Mouse (Mus musculus) frontal cortex, adult (tissue): ENCODE results near the gene Slc7a11.
A peak's percentile ranks its signal among the peaks of the same experiment; 100 is the strongest.

Source experiments
- ATAC-seq: cut with Nextera tagmentation; 2 replicates; pipeline ENCODE4 v1.9.2; 2017; ENCODE audit warnings: mild to moderate bottlenecking, moderate library complexity, mixed read lengths; ENCODE audit not compliant: low TSS enrichment

The Slc7a11 gene

DNA sequence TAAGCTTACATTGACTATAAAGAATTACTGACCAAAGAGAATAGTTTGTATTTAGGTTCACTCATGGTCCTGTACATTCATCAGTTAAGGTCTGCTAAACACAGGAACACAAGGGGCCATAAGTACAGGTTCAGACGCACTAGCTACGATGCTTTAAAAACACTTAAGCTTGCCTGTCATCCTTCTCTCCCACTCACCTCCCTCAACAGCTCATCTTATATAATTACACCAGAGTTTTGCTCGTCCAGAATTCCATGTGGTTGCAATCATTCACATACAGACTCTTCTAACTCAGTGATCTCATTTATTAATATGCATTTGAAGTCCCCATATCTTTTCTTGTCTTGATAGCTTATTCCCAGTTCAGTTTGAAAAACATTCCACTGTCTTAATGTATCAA lies 458.6 kb downstream of the Slc7a11 start:
- ATAC-seq: 0 out of 2 replicates have a peak, but pooled peaks have one; percentile 55

GRCm38 (mm10) chr3:49983429-49984268 lies 459.8 kb downstream of the Slc7a11 start:
- no peak for ATAC-seq

- no peak for ATAC-seq
Measured at GRCm38 (mm10) chr3:49973994-49974393, 469.4 kb downstream of the Slc7a11 start.

DNA sequence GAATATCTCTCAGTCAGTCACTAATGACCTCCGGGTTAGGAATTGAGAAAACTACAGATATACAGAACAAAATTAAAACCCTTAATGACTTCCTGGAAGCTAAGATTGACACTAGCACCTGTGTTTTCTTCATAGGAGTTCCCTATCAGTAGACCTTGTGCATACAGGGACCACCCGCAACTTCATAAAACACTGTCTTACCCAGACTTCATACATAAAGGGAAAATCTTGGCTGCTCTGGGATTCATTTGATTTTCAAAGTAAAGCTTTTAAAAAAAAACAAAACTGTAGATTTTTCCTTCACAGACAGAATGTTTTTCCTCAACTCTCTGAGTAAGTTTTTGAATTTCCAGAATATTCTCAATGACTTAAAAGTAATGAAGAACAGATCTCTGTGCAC lies 477.8 kb downstream of the Slc7a11 start:
- ATAC-seq: no peak

GRCm38 (mm10) chr3:49960581-49960980 lies 482.8 kb downstream of the Slc7a11 start:
- no peak for ATAC-seq

DNA sequence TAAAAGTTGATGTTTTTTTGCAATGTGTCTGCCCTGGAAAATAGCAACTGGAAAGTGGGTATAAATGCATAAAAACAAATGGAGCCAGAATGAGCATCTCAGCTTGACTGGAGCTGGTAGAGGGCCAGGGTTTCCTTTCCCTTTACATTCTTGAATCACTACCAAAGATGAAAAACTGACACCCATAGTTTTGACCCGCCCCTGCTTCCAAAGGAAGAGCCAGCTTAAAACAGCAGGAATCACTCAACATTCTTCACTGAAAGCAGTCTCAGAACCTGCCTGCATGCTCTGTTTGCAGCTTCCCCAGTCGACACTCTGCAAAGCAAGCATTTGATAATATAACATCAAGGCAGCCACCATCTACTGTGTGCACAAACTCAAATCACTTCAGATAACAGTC lies 496.6 kb downstream of the Slc7a11 start:
- no peak for ATAC-seq

GRCm38 (mm10) chr3:49944783-49945182 lies 498.6 kb downstream of the Slc7a11 start:
- peak; percentile 97 for ATAC-seq

GRCm38 (mm10) chr3:49937611-49938010 lies 505.8 kb downstream of the Slc7a11 start:
- peak; percentile 52 for ATAC-seq

- no peak for ATAC-seq
Measured at GRCm38 (mm10) chr3:49929496-49929895, 513.9 kb downstream of the Slc7a11 start.

DNA sequence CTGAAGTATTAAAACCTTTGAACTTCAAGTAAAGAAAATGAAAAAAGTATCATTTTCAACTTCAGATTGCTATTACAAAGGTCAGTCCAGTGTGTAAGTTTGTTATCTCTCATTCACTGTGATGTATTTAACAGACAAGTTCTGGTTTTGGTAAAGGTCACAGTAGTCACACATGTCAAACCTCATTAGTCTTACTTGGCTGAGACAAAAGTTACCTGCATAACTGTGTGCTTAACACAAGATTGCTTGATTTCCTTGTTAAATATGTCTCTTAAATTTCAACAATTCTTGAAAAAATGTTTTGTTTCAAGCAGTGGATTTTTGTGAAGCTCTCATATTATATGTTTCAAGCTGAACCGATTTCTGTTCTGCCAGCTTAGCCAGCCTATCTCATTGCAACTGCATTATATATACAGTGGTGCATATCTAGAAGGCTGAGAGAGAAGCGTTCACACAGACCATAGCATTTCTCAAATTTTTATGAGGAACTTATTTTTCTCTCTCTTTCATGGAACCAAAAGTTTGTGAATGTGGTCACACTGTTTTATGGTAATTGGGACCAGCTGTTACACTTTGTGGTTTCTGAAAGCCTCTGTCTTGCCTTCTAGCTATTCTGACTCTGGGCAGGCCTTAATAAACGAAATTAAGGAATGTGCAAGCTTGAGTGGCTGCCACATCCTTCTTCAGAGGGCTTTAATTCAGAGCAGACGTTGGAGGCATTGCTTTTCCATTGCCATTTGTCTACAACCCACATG lies 514.7 kb downstream of the Slc7a11 start:
- ATAC-seq: no peak

DNA sequence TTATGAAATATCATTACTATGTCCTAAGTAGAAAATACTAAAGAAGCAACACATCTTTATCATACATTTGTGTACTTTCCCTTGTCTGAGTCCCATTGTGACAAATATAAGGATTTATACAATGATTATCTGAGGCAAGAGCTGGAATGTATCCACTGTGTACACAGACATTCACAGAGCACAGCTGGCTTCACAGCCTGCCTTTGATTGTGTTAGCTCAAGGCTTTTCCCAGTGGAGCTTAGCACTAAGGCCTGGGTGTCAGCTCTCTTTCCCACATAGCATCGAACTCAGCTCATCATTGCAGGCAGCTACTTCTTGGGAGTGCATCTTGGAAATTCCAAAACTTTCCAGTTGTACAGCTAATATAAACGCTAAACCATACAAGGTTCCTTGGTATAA lies 529.5 kb downstream of the Slc7a11 start:
- ATAC-seq: no peak

DNA sequence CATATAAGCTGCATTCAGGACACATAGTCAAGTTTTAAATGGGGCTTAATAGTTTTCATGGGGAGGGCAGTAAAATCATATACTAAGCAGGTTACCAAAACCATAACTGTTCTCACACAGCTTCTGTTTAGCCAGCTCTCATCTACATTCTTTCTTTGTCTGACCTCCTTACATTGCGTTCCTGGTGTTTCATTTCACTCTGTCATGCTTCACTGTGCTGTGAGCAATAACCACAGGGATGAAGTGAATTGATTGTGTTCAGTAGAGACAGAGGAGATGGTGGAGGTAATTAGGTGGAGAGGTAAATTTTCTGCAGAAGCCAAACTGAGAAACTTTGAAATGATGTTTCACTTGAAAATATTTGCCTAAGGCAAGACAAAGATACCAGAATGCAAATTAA lies 532.5 kb downstream of the Slc7a11 start:
- no peak for ATAC-seq

GRCm38 (mm10) chr3:49908426-49909341 lies 534.7 kb downstream of the Slc7a11 start:
- ATAC-seq: no peak

GRCm38 (mm10) chr3:49893945-49894344 lies 549.5 kb downstream of the Slc7a11 start:
- no peak for ATAC-seq

- peak; percentile 52; the same call in 1 of the 2 replicates for ATAC-seq
Measured at GRCm38 (mm10) chr3:49887359-49887758, 556.1 kb downstream of the Slc7a11 start.

- ATAC-seq: no peak
Measured at GRCm38 (mm10) chr3:49886220-49886945, 557.0 kb downstream of the Slc7a11 start.

DNA sequence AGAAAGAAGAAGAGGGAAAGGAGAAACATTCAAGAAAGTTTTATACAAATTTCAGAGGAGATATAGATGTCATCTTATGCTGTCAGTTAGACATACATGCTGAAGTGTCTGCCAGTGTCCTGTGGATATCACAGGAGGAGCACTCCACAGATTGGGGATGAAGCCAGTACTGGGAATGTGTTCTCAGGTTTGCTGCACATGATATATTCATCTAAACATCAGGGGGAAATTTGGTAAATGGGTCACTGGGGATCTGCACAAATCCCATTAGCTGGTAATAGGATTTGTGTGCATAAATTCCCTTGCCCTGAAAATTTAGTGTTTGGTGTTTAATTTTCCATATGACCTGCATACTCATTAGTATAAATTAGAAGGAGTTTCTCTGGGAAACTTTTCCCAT lies 562.9 kb downstream of the Slc7a11 start:
- no peak for ATAC-seq

DNA sequence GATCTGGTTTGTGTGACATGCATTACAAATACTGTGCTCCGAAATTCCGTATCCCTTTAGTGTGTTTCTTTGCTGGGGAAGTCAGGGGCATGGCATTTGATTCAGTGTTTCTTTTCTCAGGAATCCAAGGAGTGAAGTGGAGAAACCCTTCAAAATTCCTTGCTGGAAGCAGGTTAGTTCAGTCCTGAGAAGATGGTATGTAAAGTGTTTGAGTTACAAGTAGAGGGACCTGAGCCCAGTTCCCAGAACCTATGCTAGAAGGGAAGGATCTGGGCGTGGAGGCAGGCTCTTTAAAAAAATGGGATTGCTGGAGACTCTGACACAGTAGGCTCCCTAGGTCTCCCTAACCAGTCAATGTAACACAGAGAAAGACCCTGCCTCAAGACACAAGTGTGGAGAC lies 572.6 kb downstream of the Slc7a11 start:
- ATAC-seq: no peak

DNA sequence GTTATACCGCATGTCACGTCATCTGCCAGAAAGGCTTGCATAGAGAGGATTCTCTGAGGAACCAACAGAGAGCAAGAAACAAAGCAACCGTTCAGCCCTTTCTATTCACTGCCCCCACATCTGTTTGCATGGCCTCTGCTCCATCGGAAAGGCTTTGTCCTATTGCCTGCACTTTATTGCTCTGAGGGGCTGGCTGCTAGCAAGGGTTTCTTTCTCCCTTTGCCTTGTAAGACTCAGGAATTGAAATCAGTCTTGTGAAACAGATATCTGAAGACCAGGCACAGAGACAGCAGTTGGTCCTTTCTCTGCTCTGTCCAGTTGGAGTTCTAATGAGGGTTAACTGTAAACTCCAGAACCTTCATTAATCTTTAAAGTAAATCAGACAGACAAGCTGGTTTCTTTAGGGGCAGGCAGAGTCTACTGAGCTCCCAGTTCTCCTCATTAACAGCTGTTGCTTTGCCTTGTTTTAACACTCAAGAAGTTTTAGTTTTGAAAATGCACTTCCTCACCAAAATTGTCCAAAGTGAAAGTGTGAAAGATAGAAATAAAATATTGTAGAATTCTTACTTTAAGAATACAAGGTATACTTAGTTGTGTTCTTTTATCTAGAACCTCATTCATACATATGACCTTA lies 575.3 kb downstream of the Slc7a11 start:
- ATAC-seq: no peak

DNA sequence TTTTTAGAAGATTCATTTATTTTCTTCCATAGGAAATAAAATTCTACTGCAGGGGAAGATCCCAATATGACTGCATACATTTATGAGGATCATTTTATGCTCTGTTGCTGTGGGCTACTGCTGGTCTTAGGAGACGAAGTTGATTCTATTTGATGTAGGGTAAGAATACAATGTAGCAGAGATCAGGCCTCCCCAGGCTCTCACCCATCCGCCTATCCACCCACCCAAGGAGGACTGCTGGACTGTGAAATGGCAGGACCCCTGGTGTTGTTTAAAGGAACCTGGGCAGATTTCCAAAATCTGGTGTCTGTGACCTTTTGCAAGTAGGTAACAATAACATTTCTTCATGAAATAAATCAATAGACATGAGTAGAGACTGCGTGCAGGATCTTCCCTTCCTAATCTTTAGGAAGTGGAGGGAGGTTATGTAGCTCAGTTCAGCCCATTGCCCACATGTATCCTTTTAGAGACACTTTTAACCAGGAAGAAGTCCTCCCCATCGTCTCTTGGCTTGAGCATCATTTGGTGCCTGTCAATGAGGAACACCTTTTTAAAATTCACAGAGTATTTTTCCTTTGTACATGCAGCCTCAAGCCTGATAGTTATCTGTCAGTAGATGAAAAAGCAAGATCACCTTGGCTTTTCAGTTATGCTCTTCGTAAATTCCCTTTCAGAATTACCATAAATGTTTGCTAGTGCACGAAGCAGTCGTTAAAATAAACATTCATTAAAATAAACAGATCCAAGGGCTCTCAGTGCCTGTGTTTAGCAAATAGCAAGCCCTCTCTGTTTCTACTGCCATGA lies 576.1 kb downstream of the Slc7a11 start:
- no peak for ATAC-seq
